Mouse (Mus musculus) cerebellum, postnatal 14 days (tissue): Measurements from ENCODE around the gene Wnt10b.

ENCODE experiments used
- DNase-seq, 2 experiments: peaks; one replicate each; pipeline ENCODE4 v3.0.0; 2021; ENCODE audit warnings: mixed read lengths in 2 of 2

The Wnt10b gene

DNA sequence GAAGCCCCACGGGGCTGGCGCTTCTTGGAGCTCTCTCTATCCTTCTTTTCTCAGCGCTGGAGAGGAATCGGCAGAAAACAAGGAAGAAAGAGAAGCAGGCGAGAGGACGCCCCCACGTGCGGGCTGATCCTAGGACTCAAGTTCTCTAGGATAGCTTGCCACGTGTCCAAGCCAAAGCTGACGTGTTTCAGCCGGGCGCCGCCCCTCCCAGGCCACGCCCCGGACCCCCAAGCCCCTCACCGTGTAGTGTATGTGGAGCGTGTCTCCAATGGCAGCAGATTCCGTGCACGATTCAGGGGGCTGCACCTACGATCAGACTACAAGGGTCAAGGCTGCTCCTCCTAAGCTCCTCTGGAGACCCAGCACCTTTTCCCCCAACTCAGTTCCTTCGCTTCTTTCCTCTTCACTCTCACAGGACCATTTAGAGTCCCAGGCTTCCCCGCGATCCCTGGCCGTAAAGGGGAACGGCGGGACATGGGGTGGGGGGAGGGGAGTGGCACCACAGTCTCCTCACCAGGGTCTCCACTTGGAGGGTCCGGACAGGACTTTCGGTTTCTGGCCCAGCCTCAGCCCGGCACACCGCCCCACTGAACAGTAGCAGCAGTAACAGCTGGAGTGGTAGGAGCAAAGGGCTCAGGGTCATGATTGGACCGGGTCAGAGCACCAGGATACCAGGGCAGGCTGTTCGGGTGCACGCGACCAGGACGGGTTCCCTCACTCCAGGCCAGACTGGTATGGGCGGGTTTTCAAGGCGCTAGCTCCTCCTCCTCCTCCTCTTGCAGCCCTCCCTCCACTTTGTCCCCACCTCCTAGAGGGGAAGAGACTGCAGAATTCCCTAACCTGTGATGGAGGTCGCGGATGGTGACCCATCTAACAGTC lies 50.3 kb downstream of the Wnt10b start, which contains the start of gene Fkbp11:
Fkbp11 (minus strand) TSS at position 756 of the 879 bp plus-strand sequence.
- DNase-seq: peak; percentile 51 to 65

DNA sequence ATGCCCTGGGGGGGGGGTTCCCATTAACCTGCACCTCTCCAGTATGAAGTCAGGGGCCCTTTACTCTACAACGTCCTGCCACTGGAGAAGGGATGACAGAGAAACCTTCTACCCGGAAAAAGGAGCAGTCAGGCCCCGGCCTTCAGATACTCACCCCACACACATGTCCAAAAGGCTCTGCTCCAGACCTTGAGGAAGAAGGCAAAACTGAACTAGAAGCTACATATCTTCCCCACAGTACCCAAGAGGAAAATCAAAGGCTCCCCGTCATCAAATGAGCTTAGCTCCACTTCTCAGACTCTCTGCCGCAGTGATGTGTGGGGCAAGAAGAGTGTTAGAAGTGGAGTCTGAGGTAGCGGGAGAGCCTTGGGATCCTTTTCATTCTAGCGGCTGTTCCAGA lies 51.2 kb downstream of the Wnt10b start:
- DNase-seq: no peak

DNA sequence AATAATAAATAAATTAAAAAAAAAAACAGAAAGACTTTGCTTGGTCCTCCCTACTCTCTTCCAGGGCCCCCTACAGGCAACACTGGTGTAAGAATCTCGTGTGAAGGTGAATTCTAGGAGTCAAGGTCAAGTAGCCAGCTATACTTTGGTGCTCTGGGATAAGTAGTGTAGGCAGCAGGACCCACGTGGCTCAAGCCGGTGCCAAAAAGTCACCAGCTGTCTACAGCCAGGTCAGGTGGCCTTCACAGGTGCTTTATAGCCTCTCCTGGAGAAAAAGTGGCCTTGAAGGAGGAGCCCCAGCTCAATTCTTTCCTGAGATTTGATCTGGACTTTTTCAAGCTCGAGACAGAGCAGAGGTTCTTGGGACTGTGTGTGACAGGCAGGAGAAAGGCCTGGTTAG lies 51.9 kb downstream of the Wnt10b start:
- no peak for DNase-seq

DNA sequence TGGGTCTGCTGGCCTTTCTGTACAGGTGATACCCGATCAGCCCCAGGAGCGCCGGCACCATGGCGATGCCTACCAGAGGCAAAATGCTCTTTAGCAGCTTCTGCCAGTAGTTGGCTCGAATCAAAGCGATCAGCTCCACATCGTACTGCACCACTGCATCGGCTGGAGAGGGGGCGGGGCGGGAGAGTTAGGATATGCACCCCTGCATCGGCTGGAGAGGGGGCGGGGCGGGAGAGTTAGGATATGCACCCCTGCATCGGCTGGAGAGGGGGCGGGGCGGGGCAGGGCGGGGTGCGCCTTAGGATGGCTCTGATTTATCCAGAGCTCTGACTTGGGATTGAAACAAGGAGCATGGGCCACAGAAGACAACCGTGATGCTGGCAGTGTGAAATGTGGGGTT lies 53.5 kb downstream of the Wnt10b start:
- DNase-seq: no peak

DNA sequence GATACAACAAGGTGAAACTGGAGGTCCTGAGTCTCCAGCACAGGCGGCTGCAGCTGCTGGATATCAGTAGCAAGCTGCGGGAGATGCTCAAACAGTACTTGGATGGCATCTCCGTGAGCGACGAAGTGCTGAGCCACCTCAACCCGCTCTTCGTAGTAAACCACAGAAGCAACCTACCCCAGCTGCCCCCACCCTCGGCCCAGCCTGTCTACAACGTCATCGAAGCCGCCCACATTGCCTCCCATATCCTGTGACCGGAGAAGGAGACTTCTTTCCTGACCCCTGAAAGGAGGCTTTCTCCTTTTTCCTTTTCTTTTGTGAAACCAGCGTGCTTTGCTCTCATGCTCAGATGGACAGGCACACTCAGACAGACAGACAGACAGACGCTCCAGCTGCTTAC lies 55.1 kb downstream of the Wnt10b start:
- DNase-seq: no peak

DNA sequence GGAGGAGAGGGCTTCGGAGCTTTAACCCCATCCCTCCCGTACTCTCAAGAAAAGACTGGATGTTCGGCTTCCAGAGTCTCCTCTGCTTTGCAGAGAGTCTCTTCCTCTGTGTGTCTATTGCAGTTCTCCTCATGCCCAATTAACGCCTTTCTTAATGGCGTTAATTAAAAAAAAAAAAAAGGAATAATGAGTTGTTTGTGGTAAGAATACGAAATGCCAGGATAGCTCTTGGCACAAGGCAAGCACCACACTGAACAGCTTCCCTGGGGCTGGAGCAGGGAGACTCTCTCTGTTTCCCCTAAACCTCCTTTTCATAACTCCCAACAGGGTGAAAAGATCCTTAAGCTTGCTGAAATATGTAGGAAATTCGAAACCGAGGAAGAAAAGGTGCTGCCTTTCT lies 55.8 kb downstream of the Wnt10b start:
- DNase-seq: no peak
